Mouse (Mus musculus) stomach, postnatal 0 days (tissue): ENCODE measurements at regions not wholly inside any gene's neighbourhood (a gene's known extent, or its start where the extent isn't known, plus 50 kb on each side); places are given as distances from the start of the nearest gene placed in this dataset.

ENCODE experiments used
- ATAC-seq: fragments of 200-750 bp; cut with Nextera tagmentation; 2 replicates; pipeline ENCODE4 v1.8.0; 2017; ENCODE audit not compliant: low FRiP score, low TSS enrichment
- DNase-seq: peaks from one replicate; pipeline ENCODE4 v3.0.0-alpha.2; 2016; ENCODE audit warnings: low spot score
- H3K27ac ChIP-seq: fragments of 300-500 bp; sonication (generic); replicated peaks from 2 replicates; pipeline ENCODE4 v1.5.1; 2014; ENCODE audit warnings: mild to moderate bottlenecking, control low read depth
- H3K27me3 ChIP-seq: fragments of 300-500 bp; sonication (generic); 2 replicates; pipeline ENCODE4 v1.6.1; 2014; ENCODE audit warnings: low read length; ENCODE audit not compliant: control insufficient read depth, insufficient read depth
- H3K36me3 ChIP-seq: fragments of 300-500 bp; sonication (generic); 2 replicates; pipeline ENCODE4 v1.6.1; 2014; ENCODE audit warnings: low read length, mixed read lengths; ENCODE audit not compliant: control insufficient read depth, insufficient read depth
- H3K4me1 ChIP-seq: fragments of 300-500 bp; sonication (generic); replicated peaks from 2 replicates; pipeline ENCODE4 v1.6.1; 2014; ENCODE audit warnings: antibody characterized with exemption; ENCODE audit not compliant: control insufficient read depth, insufficient read depth
- H3K4me2 ChIP-seq: fragments of 300-500 bp; sonication (generic); replicated peaks from 2 replicates; pipeline ENCODE4 v1.6.1; 2014; ENCODE audit warnings: low read depth, mild to moderate bottlenecking, control low read depth, moderate library complexity
- H3K4me3 ChIP-seq: fragments of 300-500 bp; sonication (generic); 2 replicates; pipeline ENCODE4 v1.5.1; 2014; ENCODE audit warnings: low read depth, low read length, control low read depth
- H3K9ac ChIP-seq: fragments of 300-500 bp; sonication (generic); 2 replicates; pipeline ENCODE4 v1.6.1; 2014; ENCODE audit warnings: mild to moderate bottlenecking, low read length, control low read depth, mixed read lengths
- H3K9me3 ChIP-seq: fragments of 300-500 bp; sonication (generic); 2 replicates; pipeline ENCODE4 v1.6.1; 2016; ENCODE audit warnings: low read length; ENCODE audit not compliant: control insufficient read depth
- CTCF ChIP-seq: IDR thresholded peaks from 2 replicates; pipeline ENCODE4 v1.5.1; 2016; ENCODE audit warnings: antibody characterized with exemption, low read depth, mild to moderate bottlenecking, moderate library complexity
- EP300 ChIP-seq: optimal IDR thresholded peaks from 2 replicates; pipeline ENCODE3; 2016; ENCODE audit warnings: antibody characterized with exemption
- WGBS: fragments of 180-500 bp; shearing (Covaris S2); extraction: QIAGEN DNeasy Blood & Tissue Kit; methylation state at CpG from one replicate; pipeline ENCODE4 v1.1.7; 2014; 5-methylcytosine and 5-hydroxymethylcytosine counted together

GRCm38 (mm10) chr2:3959181-3959580 is 58.3 kb upstream of the Frmd4a start:
- Histone ChIP-seq H3K27me3 (no peaks in the 10 kb centered on the region), H3K4me3 (no peak overlapping the region), H3K36me3 (no peaks in the 10 kb centered on the region), H3K4me2 (no peak overlapping the region), H3K9me3 (0 out of 2 replicates have a peak, but pooled peaks cover 5% of the 10 kb centered on the region), H3K27ac (no peak overlapping the region), H3K4me1 (no peaks in the 10 kb centered on the region), H3K9ac (no peak overlapping the region)
- ATAC-seq (no peak), DNase-seq (no peak)
- 93% methylated on average over 1 of the region's 1 CpGs for WGBS
- TF ChIP-seq EP300 (no peak), CTCF (no peak)

- Histone ChIP-seq H3K36me3 (no peaks in the 10 kb centered on the region), H3K9ac (no peak overlapping the region), H3K27ac (no peak overlapping the region), H3K27me3 (no peaks in the 10 kb centered on the region), H3K4me2 (no peak overlapping the region), H3K4me1 (no peaks in the 10 kb centered on the region), H3K4me3 (no peak overlapping the region), H3K9me3 (0 out of 2 replicates have a peak, but pooled peaks cover 5% of the 10 kb centered on the region)
- ATAC-seq (no peak), DNase-seq (no peak)
- WGBS, result 66% methylated on average over 5 of the region's 5 CpGs
- TF ChIP-seq CTCF, result no peak
- no peak for TF ChIP-seq EP300
Measured at GRCm38 (mm10) chr2:3960213-3960612, 57.3 kb upstream of the Frmd4a start.

- ATAC-seq (peak; percentile 100), DNase-seq (no peak)
- H3K4me1 ChIP-seq, result no peaks in the 10 kb centered on the region
- no peak overlapping the region for H3K27ac ChIP-seq
- H3K9ac ChIP-seq, result no peak overlapping the region
- H3K4me3 ChIP-seq, result no peak overlapping the region
- H3K36me3 ChIP-seq, result no peaks in the 10 kb centered on the region
- H3K27me3 ChIP-seq, result no peaks in the 10 kb centered on the region
- no peaks in the 10 kb centered on the region for H3K9me3 ChIP-seq
- WGBS, result 86% methylated on average over 4 of the region's 4 CpGs
- no peak overlapping the region for H3K4me2 ChIP-seq
- TF ChIP-seq CTCF (no peak), EP300 (no peak)
Measured at GRCm38 (mm10) chr2:3964351-3964750, 53.2 kb upstream of the Frmd4a start.
